Mouse (Mus musculus): ENCODE results near the gene Rreb1.

Gene Rreb1

DNA sequence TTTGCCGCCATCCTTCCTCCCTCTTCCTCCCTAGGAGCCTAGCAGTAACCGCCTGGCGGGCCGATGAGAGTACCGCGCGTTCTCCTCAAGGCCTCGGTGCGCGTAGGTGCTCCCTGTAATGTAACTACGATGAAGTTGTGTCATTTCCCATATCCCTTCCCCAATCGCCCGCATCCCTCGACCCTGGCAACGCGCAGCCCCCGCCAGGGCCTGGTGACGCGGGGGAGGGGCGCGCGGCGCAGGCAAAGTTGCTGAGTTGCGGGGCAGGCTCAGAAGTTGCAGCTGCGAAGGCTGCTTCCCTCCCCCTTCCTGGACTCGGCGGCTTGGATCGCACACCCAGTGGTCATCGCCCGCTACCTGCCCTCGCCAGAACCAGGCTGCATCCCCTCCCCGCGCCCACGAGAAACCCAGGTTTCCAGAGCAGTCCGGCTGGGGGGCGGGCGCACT, at the start of gene Rreb1:
Gene Rreb1 (plus strand): TSS at position 254 of the 447 bp plus-strand sequence.
- peak; percentile 46 to 57 for DNase-seq

DNA sequence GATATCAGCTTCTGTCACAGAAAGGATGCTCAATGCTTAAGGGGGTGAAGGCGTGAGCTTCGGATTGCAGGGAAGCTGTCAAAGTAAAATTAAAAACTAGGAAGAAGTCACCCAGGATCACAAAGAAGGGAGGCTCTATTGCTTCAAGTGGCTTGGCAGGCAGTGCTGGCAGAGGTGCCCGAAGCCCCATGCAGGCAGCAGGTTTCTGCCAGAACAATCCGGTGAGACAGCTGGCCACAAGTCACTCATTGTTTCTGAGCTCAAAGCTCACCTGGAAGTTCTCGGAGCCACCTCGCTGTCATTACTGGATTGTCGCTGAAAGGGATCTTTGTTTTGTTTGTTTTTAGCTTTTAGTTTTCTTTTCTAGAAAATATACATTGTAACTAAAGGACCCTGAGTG, 49.6 kb upstream of the Rreb1 start:
- DNase-seq: no peak

DNA sequence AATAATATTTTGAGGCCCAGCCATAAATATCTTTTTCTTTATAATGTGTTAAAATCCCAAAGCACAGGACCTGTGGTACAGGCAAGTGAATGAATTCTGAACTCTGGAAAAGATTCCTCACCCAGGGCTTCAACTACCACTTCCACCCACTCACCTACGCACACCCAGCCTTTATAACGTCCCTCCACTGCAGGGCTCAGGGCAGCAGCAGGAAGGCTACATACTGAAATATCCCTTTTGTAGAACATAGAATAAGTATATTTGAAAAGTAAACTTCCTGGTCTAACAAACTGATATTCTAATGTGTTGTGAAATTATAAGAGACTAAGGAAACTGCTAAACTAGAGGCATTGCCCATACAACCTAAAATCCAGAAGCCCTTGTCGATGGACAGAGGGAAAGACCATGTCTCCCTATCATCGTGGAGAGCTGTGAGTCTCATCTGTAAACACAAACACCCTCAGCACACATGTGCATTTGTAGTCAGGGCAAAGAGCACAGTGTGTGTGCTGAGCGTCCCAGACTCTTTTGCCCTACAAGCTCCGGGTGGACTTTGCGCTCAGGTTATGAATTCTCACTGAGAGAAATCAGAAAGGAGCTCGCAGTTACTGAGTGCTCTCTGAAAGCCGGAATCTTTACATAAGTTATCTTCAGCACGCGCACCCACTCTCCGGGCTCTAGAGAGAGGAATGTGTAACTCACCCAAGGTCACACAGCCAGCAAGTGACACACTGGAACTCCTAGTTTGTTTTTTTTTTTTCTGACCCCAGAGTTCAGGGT, 46.1 kb upstream of the Rreb1 start:
- peak; percentile 65 to 66 for DNase-seq

DNA sequence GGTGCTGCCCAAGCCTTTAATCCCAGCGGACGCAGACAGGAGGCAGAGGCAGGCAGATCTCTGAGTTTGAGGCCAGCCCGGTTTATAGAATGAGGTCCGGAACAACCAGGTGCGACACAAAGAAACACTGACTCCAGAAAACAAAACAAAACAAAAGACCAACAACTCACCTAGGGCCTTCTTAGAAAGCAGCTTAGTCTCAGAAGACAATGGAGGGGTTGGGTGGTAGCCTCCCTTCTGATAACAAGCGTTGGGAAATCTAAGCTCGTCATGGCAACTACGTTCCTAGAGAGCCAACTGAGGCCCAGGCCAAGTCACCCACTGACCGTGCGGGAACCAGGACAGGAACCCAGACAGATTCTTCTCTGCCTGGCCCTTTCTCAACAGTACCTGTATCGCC, 43.7 kb upstream of the Rreb1 start:
- no peak for DNase-seq

DNA sequence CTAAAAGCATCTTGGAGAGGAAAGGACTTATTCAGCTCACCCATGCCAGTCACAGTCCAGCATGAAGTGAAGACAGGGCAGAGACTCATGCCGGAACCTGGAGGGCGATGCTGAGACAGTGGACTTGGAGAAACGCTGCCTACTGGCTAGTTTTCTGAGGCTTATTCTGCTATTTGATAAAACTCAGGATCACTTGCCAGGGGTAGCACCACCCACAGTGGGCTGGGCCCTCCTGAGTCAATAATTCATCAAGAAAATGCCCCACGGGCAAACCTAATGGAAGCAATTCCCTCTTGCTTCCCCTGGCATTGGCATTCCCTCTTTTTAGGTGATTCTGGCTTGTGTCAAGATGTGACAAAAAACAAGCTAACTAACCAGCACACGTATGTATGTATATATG, 38.1 kb upstream of the Rreb1 start:
- no peak for DNase-seq

DNA sequence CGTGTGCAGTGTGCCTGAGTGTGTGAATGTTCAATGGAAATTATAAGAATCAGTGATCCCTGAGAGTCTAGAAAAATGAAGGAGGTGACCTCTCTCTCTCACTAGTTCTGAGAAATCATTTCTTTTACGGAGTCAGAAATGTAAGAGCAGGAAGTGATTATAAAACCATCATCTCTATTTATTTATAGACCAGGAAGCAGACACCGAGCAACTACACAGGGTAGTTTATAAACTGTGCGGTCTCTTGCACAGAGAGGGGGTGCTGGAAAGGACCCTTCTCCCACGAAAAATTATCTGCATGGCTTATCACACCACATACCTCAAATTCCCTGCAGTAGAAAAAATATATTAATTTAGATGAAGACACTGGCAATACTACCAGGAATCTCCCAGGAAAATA, 37.4 kb upstream of the Rreb1 start:
- no peak for DNase-seq

DNA sequence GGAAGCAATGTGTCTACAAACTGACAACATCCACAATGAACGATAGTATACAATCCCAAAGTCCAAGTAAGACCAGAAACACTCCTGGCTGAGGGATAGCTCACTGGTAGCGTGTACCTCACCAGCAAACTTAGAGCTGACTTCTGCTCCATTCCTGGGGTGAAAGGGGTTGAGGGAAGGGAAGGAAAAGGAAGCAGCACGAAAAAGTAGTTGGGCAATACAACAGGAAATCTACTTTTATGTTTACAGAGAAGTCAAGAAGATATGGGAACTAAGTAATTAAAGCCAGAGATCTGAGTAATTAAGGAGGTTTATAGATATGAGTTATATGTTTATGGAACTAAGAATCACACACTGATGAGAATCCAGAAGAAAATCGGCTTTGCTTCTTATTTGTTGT, 36.0 kb upstream of the Rreb1 start:
- no peak for DNase-seq

DNA sequence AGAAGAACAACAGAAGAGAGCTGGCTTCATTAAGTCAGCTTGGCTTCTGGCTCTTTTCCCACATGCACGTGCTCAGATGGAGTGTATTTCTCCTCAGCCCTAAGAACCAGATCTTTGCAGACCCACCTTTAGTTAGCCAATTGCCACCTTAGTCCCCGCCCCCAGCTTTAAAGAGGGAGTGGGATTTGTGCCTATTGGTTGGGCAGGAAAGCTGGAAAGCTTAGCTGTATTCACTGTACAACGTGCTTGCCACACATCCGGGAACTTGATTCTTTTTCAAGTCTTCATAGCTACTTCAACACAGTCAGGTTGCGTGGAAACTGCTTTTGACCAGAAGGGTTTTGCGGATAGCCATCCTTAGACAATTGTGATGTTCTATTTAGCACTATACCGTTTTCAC, 30.7 kb upstream of the Rreb1 start:
- peak in 1 of 2 experiments; percentile 24 for DNase-seq

DNA sequence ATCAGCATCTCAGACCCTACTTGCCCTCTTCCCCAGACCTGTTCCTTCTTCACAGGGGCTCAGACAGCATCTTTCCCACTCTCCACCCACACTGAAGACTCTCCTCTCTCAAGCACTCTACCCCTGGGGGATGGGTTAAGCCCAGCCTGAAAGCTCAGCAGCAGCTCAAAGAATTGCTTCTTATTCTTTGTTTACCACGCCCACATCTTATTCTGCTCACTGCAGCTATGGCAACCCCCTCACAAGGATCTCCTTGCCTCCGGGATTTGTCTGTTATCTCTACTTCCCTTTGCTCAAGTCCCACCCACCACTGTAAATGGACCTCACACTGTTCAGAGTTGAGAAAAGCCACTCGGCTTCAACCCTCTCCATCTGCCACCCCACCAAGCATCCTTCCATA, 28.7 kb upstream of the Rreb1 start:
- no peak for DNase-seq

DNA sequence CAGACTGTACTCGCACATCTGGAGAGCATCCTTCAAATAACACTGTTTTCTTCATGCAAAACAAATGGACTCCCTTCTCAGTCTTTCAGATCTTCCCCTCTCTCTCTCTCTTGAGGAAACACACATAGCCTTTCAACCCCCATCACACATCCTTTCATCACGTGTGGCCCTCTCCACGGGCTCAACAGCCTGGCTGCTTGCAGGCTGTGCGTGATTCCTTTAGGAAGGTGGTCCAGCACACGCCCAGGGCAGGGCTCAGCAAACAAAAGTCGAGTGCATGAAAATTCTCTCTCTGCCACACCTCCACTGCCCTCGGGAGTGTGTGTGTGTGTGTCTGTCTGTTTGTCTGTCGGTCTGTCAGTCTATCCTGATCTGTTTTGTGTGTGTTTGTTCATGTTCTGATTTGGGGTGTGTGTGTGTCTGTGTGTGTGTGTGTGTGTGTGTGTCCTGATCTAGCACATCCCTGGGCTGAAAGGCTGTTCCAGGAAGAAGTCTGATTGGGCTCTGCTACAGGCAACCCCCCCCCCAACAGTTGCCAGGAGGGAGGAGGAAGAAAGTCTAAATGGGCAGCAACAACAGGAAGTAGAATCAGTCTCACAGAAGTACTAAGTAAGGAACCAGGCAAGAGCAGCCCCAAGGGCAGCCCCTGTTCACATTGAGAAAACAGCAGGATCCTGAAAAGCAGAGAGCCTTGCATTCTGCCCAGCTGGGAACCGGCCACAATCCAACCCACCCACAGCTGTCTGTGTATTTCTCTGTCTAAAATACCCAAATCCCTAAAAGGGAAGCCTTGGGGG, 26.8 kb upstream of the Rreb1 start:
- peak; percentile 55 to 68 for DNase-seq

DNA sequence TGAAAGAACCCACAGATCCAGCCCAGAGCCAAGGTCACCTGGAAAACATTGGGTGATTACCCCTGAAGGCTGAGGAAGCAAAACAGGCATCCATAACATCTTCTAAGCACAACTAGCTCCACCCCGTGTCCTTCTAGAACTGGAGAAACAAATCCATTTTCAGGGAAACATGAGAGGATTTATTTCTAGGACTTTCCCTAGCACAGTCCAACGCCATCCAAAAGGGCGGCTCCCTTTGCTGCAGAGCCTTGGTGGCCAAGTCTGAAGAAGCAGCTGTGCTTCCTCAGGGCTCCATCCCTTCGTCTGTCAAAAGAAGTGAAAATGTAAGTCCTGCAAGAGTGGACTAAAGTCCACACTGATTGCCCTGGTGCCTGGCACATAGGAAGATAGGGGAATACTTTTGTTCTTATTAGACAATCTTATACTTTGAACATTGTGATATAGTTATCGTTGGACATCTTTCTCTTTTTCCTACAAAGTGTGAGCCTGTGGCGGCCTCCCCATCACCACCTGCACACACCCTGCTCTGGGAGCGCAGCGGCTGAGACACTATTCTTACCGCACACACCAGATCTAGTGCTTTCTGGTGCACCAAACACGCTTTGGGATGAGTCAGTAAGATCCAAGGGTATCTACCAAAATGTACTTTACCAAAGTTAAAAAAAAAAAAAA, 18.7 kb upstream of the Rreb1 start:
- DNase-seq: no peak

DNA sequence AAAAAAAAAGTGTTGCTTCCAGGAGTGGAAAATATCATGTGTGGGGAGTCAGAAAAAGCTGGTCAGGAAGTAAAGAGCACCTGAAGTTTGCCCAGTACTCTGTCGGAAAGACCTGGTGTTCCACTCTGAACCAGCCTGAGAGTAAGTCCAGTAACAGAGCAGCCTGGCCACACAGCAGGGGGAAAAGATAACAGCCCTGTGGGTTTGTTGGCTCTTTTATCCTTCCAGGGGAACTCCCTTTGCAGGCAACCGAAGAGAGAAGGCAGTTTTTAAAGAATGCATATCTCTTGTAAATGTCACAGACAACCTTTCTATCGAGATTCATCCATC, 18.2 kb upstream of the Rreb1 start:
- DNase-seq: no peak

DNA sequence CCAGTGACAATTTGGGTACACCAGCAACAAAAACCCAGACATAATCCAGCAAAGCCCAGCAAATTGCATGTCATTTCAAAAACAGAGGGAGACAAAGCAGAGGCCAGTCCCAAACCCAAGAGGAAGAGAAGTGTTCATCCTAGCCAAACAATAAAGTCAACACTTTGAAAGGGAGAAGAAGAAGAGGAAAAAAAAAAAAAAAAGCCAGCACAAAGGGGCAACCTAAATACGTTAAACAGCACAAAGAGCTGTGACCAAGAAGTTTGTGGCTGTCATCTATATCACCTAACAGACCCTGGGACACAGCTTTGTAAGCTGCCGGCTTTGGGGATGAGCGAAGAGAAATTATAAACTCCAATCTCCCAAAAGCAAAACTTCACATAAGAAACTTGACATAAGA, 17.8 kb upstream of the Rreb1 start:
- DNase-seq: no peak

DNA sequence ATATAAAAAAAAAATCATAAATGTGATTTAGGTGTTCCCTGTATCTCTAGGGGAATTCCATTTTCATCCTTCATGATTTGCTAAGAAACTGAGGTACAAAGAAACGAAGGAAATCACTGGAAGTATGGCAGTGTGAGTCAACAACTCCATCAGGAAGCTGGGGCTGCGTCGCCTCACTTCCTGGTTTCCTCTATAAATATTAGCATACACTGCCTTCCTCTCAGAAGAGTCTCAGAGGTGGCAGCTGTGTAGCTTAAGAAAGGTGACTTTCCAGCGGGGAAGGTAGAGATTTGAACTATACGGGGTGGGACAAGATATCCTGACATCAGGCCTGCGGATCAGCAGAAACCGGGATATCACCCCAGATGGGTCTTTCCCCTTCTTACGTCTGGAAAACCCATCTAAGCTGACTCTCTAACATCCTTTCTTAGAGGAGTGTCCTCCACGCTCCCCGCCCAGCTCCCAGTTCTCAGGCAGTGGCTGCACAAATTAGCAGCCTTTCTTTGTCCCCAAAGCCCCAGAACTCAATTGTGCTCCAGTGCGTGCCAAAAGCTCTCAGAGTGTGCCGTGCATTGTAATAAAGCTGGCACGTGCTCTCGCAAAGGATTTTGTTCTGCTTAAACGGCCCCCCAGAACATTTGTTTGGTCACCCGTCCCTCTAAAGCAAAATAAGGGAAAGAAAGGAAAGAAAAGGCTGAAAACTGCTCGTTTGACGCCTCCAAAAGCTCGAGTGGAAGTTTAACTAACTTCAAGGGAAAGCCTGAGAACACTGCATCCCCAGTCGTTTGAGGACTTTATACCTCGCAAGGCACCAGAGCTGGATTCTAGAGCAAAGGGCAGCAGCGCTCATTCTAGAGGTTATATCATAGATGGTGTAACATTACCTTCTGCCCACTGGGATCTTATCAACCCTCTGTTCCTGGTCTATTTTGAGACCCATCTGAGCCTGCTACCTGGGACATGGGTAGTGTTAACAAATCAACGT, 17.0 kb upstream of the Rreb1 start:
- DNase-seq: peak in 1 of 2 experiments; percentile 20

DNA sequence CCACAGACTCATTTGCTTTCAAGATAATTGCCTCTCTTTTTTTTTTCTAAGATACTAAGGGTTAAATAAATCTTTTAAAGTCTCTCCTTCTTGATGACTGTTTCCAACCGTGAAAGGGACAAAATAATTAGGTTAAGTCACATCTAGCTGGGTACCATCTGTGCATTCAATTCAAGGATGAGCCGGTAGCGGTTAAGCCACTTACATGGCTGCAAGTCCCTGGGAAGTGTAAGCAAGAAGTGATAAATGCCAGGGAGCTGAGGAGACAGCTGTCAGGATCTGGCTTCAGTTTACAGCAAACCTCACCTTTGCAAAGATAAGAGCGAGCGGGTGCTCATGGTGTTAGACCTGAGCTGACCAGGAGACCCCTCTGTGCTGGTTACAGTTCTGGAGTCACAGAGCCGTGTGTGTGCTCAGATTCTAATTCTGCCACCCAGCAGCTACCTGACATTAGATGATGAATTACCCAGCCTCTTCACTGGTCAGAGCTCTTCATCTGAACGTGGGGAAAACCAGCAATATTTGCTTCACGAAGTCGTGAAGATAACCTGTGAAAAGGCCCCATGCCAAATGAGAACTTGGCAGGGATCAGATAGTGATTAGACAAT, 14.3 kb upstream of the Rreb1 start:
- no peak for DNase-seq

DNA sequence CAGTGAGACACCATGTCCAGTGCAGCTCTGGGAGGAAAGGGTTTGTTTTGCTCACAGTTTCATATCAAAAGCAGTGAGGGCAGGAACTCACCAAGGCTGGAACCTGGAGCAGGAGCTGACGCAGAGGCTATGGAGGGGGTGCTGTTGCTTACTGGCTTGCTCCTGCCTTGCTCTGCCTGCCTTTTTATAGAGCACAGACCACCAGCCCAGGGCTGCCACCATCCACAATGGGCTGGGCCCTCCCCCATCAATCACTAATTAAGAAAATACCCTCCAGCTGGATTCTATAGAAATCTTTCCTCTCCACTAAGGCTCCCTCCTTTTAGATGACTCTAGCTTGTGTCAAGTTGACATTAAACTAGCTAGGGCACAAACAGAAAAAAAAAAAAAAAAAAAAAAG, 8.4 kb upstream of the Rreb1 start:
- no peak for DNase-seq

DNA sequence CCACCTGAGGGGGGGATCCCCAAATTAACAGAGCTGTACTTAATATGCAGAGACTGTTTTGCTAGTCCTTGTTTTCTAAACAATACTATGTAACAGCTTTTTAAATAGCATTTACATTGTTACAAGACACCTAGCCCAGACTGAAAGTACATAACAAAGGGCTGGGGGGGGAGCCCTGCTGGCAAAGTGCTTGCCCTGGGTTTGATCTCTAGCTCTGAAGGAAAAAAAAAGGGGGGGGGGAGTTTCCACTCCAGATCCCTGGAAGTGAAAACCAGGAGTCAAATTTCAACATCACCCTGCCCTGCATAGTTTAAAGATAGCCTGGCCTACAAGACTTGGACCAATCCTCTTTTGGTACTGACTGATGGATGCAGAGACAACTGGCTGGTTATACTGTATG, 4.7 kb upstream of the Rreb1 start:
- DNase-seq: no peak

DNA sequence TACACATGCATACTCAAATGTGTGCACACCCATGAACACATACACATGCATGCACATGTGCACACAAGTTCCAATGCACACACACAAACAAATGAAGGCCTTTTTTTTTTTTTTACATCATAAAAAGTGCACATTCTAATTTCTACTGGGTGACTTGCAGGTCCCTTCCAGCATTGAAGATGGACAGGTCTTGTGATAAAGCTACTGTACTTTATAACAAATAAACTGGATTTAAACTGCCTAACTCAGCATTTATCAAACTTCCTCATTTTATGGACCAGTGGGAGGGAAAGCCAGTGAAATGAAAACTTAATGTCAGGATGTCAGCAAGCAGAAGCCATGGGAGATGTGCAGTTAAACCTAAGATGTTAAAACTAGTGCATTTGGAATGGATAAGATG, 1.5 kb upstream of the Rreb1 start:
- DNase-seq: no peak

DNA sequence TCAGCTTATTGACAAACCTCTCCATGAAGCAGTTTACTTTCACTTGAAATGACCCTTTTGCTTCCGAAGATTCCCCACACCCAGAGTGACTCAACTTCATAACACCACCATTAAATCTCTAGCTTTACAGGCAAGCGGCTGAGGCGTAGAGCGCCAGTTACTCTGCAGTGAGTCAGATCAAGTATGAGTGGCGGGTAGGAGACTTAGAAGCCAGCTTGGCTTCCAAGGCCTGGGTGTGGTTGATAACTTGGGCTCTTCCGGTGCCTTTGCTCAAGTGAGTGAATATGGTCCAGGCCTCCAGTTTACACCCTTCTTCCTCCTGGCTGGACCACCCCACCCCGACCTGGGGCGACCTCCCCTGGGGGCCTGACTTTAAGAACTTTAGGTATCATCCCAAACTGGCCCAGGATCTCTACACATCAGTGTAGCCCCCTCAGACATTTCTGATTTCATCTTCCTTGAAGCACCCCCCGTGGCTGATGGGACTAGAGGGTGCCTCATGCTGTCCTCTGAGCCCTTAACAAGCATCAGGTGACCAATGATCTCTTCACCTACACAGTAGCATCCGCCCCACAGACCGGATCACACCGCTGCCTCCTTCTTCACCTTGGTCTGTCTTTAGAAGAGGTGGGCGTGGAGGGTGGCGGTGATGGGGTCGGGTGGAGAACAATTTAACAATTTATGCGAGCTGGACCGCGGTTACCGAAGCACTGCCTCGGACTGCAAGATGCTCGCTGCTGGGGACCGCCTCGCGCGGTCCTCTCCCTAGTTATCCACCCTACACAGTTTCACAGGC, 651 bp upstream of the Rreb1 start:
- no peak for DNase-seq

DNA sequence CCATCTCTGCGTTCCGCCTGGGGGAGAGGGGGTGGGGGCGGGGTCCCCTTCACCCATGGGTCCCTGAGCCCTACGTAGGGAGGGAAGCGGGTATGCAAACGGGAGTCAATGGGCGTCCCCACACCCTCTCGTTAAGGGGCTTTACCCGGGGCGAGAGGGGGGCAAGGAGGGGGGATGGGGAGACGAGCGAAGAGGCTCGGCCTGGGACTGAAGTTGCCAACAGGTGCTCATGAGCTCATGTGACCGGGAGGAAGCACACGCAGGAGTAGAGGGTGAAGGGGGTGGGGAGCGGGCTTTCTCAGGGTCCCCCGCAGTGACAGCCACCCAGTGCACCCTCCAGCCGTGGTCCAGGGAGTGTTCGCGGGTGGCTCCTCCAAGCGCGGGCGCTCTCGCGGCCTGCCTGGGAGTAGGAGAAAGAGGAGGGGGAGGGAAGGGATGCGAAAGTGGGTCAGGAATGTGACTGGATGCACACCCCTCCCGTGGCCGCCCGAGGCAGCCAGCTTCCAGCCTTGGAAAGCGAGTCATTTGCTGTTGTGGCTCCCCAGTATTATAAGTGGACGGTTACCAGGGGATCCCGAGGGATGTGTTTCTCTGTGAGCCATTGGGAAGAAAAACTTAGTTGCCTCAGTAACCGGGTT, 513 bp downstream of the Rreb1 start:
- DNase-seq: peak; percentile 44 to 50

DNA sequence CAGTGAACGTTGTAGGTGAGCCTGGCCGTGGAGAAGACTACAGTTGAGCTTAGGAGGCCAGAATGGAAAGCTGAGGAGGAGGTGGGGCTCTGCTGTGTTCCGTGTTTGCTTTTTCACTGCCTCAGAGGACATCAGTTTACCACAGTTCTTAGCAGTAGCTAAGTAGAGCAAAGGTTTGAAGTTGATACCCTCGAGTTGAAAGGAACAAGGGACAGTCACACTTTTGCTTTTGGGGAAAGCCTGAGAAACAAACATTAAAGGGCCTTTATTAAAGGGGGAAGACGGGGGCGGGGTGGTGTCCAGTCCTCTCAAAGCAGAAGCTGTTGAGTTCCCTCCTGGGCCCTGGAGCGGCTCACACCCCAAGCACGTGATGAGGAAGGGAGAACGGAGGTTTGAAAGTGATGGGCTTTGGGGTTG, 1.1 kb downstream of the Rreb1 start:
- peak; percentile 39 to 44 for DNase-seq

All from lung, adult 18-20 months (tissue).